Mouse (Mus musculus): ENCODE measurements around the gene Terb2. TPM values are rescaled to one million over a fixed set of nuclear protein-coding genes. Genes with fewer than 3 reads are reported as not detected.
A peak's percentile ranks its signal among the peaks of the same experiment; 100 is the strongest.

Gene Terb2
- polyA plus RNA-seq, 1 experiment from 2014 or later = not detected

- H3K4me3 ChIP-seq = no peak overlapping the region
- no peak for DNase-seq (ENCODE audit: low spot score)
- peaks cover 28% of the 10 kb centered on the region for H3K36me3 ChIP-seq
- H3K27ac ChIP-seq = no peak overlapping the region
- no peaks in the 10 kb centered on the region for H3K9me3 ChIP-seq
- peaks cover 9% of the 10 kb centered on the region for H3K4me1 ChIP-seq (replicated peaks)
- 87% methylated on average over 3 of the region's 3 CpGs for WGBS
- 0 out of 2 replicates have a peak, but pooled peaks cover 2% of the 10 kb centered on the region for H3K27me3 ChIP-seq (ENCODE audit: insufficient read depth, poor library complexity, severe bottlenecking)
Observed at GRCm38 (mm10) chr2:122152850-122153249, 33.2 kb upstream of the Terb2 start.

DNA sequence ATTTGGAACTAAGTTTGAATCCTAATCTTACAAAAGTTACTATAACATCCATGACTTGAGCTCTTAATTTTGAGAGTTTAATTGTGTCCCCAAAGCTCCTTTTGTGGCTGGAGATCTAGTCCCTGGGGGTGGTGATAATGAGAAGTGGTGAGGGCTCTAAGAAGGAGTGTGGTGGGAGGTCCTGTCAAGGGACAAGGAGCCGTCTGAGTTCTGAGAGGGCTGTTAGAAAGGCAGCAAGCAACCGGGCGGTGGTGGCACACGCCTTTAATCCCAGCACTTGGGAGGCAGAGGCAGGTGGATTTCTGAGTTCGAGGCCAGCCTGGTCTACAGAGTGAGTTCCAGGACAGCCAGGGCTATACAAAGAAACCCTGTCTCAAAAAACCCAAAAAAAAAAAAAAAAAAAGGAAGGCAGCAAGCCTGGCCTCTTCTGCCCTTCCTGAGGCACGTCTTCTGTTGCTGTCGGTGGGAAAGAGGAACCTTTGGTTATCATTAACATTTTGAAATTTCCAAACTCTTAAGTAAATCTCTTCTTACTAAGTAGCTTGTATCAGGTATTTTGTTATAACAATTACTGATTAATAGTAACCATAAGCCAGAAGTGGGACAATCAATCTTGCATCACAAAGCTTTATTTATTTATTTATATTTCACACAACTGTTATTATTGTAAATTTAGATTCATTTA is 32.2 kb upstream of the Terb2 start:
- DNase-seq (ENCODE audit: low spot score) = no peak
- H3K27ac ChIP-seq = no peak overlapping the region
- peaks cover under 1% of the 10 kb centered on the region; the same call in 1 of the 2 replicates for H3K4me1 ChIP-seq (replicated peaks)
- WGBS = 82% methylated on average over 7 of the region's 7 CpGs
- H3K36me3 ChIP-seq = peaks cover 28% of the 10 kb centered on the region
- no peaks in the 10 kb centered on the region for H3K9me3 ChIP-seq
- no peaks in the 10 kb centered on the region for H3K27me3 ChIP-seq (ENCODE audit: insufficient read depth, poor library complexity, severe bottlenecking)
- H3K4me3 ChIP-seq = no peak overlapping the region

DNA sequence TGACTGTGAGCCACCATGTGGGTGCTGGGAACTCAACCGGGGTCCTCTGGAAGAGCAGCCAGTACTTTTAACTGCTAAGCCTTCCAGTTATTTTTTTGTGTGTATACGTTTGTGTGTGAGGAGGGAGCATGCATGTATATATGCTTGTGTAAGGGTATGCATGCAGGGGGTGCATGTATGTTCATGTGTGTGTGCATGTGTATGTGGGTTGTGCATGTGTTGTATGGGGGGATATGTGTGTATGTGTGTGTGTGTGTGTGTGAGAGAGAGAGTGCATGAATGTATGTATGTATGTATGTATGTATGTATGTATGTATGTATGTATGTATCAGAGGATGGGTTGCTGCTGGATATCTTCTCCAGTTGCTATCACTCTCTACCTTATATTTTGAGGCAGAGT is 31.6 kb upstream of the Terb2 start:
- Histone ChIP-seq H3K27ac (no peak overlapping the region), H3K27me3 (ENCODE audit: insufficient read depth, poor library complexity, severe bottlenecking) (no peaks in the 10 kb centered on the region), H3K4me1 (replicated peaks) (no peaks in the 10 kb centered on the region), H3K36me3 (peaks cover 28% of the 10 kb centered on the region), H3K4me3 (no peak overlapping the region), H3K9me3 (no peaks in the 10 kb centered on the region)
- 93% methylated on average over 2 of the region's 2 CpGs for WGBS
- no peak for DNase-seq (ENCODE audit: low spot score)

- Histone ChIP-seq H3K27ac (no peak overlapping the region), H3K9me3 (no peaks in the 10 kb centered on the region), H3K27me3 (ENCODE audit: insufficient read depth, poor library complexity, severe bottlenecking) (no peaks in the 10 kb centered on the region), H3K36me3 (peaks cover 28% of the 10 kb centered on the region), H3K4me1 (replicated peaks) (no peaks in the 10 kb centered on the region), H3K4me3 (no peak overlapping the region)
- 83% methylated on average over 2 of the region's 2 CpGs for WGBS
- DNase-seq (ENCODE audit: low spot score) = no peak
Observed at GRCm38 (mm10) chr2:122155292-122155691, 30.8 kb upstream of the Terb2 start.

DNA sequence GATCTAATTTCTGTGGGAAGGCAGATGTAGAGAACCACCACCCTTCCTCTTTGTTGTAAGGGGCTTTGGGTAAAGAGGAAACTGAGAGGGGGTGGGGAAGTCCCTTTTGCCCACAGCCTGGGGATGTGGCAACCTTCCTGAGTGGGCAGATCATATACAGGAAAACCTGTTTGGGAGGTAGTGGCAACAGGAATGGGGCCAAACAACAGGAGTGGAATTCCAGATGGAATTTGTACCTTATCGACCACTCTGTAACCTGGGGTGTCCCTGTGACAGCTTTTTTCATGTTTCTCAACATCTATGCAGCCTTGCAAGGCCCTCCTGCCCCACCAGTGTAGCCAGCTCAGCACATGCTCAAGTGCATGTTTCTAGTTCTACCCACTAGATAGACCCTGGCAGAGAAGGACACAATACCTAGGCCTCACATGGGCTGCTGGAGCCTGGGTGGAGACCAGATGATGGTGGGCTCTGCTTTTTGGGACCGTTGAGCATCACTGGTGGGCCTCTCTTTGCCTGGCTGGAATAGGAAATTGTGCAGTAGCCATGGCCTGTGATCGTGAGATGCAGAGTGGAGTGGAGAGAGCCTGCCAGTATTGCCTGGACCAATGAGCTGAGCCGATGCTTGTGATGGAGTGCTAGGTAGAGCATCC is 29.9 kb upstream of the Terb2 start:
- no peak overlapping the region for H3K4me3 ChIP-seq
- H3K4me1 ChIP-seq (replicated peaks) = no peaks in the 10 kb centered on the region
- 83% methylated on average over 4 of the region's 4 CpGs for WGBS
- no peak overlapping the region for H3K27ac ChIP-seq
- H3K36me3 ChIP-seq = peaks cover 23% of the 10 kb centered on the region
- H3K9me3 ChIP-seq = no peaks in the 10 kb centered on the region
- H3K27me3 ChIP-seq (ENCODE audit: insufficient read depth, poor library complexity, severe bottlenecking) = no peaks in the 10 kb centered on the region
- no peak for DNase-seq (ENCODE audit: low spot score)

GRCm38 (mm10) chr2:122157561-122157960 is 28.5 kb upstream of the Terb2 start:
- no peak for DNase-seq (ENCODE audit: low spot score)
- no peaks in the 10 kb centered on the region for H3K9me3 ChIP-seq

DNA sequence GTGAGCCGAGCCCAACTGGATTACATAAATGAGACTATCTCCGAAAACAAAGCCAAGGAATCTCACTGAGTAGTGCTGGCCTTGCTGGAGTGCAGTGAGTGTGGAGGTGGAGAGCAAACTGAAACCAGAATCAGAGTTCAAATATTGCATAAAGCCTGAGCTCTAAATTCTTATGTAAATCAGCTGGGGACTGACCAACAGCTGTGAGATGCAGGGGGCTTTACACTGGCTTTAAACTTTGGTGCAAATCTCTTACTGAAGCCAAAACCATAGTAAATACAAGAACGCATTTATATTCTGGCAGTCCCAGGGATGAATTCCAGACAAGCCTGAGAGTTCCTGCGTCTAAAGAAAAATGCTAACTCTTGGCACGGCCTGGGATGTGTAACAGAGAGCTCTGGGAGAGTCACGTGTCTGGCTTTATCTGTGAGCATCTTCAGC is 27.7 kb upstream of the Terb2 start:
- Histone ChIP-seq H3K9me3 (no peaks in the 10 kb centered on the region), H3K36me3 (peaks cover 15% of the 10 kb centered on the region)

More at GRCm38 (mm10) chr2:122157561-122157960, 28.5 kb upstream of the Terb2 start:
- Histone ChIP-seq H3K4me3 (no peak overlapping the region), H3K4me1 (replicated peaks) (no peaks in the 10 kb centered on the region), H3K27ac (no peak overlapping the region), H3K36me3 (peaks cover 15% of the 10 kb centered on the region), H3K27me3 (ENCODE audit: insufficient read depth, poor library complexity, severe bottlenecking) (no peaks in the 10 kb centered on the region)

GRCm38 (mm10) chr2:122159667-122160066 is 26.4 kb upstream of the Terb2 start:
- no peak for DNase-seq (ENCODE audit: low spot score)
- H3K36me3 ChIP-seq = peaks cover 10% of the 10 kb centered on the region
- H3K27ac ChIP-seq = no peak overlapping the region
- WGBS = 90% methylated on average over 6 of the region's 6 CpGs
- no peaks in the 10 kb centered on the region for H3K9me3 ChIP-seq
- H3K27me3 ChIP-seq (ENCODE audit: insufficient read depth, poor library complexity, severe bottlenecking) = no peaks in the 10 kb centered on the region
- H3K4me3 ChIP-seq = no peak overlapping the region
- H3K4me1 ChIP-seq (replicated peaks) = no peaks in the 10 kb centered on the region

More for the DNA sequence above, 27.7 kb upstream of the Terb2 start:
- Histone ChIP-seq H3K27ac (no peak overlapping the region), H3K27me3 (ENCODE audit: insufficient read depth, poor library complexity, severe bottlenecking) (no peaks in the 10 kb centered on the region), H3K4me1 (replicated peaks) (no peaks in the 10 kb centered on the region), H3K4me3 (no peak overlapping the region)
- no peak for DNase-seq (ENCODE audit: low spot score)
- 65% methylated on average over 6 of the region's 6 CpGs for WGBS

DNA sequence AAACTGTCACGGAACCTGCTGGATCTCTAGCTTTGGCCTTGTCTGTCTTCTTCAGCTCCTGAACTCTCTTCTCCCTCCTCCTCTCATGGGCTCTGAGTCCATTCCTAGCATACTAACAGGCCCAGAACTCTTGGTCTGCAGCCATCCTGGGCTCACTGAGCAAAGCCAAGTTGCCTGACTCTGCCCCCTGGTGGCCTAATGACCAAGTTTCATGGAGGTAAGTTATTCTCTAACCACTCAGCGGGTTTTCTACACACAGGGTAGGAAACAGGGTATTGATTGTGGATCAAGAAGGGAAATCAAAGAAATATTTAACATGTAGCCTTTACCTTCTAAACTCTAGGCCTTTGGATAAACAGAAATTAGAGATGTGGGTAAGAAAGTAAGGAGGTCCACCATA is 25.4 kb upstream of the Terb2 start, which contains the start of gene Trim69:
TSS of gene Trim69 (plus strand) at position 21 of the 400 bp plus-strand sequence.
- no peaks in the 10 kb centered on the region for H3K27me3 ChIP-seq (ENCODE audit: insufficient read depth, poor library complexity, severe bottlenecking)
- H3K9me3 ChIP-seq = no peaks in the 10 kb centered on the region
- WGBS = 43% methylated on average over 2 of the region's 2 CpGs
- H3K36me3 ChIP-seq = no peaks in the 10 kb centered on the region; the same call in 1 of the 2 replicates
- H3K27ac ChIP-seq = no peak within 1 kb of the TSS
- H3K4me1 ChIP-seq (replicated peaks) = no peaks in the 10 kb centered on the region
- H3K4me3 ChIP-seq = no peak within 1 kb of the TSS
- DNase-seq (ENCODE audit: low spot score) = peak; percentile 81

DNA sequence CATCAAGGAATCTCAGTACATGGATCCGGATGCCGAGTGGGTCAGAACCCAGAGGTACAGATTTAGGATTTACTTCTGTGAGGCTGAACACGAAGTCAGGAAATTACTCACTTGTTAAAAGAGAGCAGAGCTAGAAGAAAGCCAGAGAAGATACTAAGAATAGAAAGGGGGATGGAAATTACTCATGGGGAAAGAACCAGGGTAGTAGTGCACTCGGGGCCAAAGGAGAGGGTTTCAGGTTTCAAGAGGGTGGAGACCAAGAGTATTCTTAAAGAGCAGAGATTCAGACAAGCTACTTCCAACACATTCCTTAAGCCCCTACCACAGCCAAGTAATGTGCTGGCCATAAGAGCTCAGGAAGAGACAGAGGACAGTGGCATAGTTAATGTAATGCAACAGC is 24.5 kb upstream of the Terb2 start:
- Histone ChIP-seq H3K4me3 (no peak overlapping the region), H3K36me3 (no peaks in the 10 kb centered on the region), H3K27me3 (ENCODE audit: insufficient read depth, poor library complexity, severe bottlenecking) (no peaks in the 10 kb centered on the region), H3K4me1 (replicated peaks) (no peaks in the 10 kb centered on the region), H3K27ac (no peak overlapping the region), H3K9me3 (no peaks in the 10 kb centered on the region)
- WGBS = 41% methylated on average over 4 of the region's 4 CpGs
- DNase-seq (ENCODE audit: low spot score) = no peak

DNA sequence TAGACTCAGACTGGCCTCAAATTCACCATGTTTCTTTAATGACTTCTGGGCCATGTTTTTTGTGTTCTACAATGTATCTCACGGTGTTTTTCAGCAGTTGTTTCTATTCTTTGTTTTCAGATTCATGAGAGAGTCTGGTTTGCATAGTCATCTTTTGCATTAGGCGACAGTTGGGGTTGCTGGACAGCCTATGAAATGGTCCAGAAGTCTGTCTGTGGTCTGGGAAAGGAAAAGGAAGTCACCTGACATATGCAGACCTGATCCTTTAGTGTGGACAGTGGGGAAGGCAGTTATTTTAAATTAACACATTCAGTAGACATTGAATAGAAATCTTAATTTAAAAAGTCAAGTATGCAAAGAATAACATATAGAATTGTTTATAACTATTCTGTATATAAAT is 23.5 kb upstream of the Terb2 start:
- no peak for DNase-seq (ENCODE audit: low spot score)
- Histone ChIP-seq H3K4me1 (replicated peaks) (no peaks in the 10 kb centered on the region), H3K36me3 (no peaks in the 10 kb centered on the region), H3K4me3 (no peak overlapping the region), H3K9me3 (no peaks in the 10 kb centered on the region), H3K27me3 (ENCODE audit: insufficient read depth, poor library complexity, severe bottlenecking) (no peaks in the 10 kb centered on the region), H3K27ac (no peak overlapping the region)
- WGBS = 84% methylated on average over 2 of the region's 2 CpGs

GRCm38 (mm10) chr2:122163430-122164195 is 22.5 kb upstream of the Terb2 start:
- 83% methylated on average over 13 of the region's 13 CpGs for WGBS
- H3K27me3 ChIP-seq (ENCODE audit: insufficient read depth, poor library complexity, severe bottlenecking) = no peaks in the 10 kb centered on the region
- no peaks in the 10 kb centered on the region for H3K36me3 ChIP-seq

GRCm38 (mm10) chr2:122164293-122164692 is 21.8 kb upstream of the Terb2 start:
- no peaks in the 10 kb centered on the region for H3K36me3 ChIP-seq
- no peak overlapping the region for H3K4me3 ChIP-seq
- H3K4me1 ChIP-seq (replicated peaks) = no peaks in the 10 kb centered on the region
- no peaks in the 10 kb centered on the region for H3K27me3 ChIP-seq (ENCODE audit: insufficient read depth, poor library complexity, severe bottlenecking)
- no peaks in the 10 kb centered on the region for H3K9me3 ChIP-seq
- 83% methylated on average over 11 of the region's 11 CpGs for WGBS
- H3K27ac ChIP-seq = no peak overlapping the region
- no peak for DNase-seq (ENCODE audit: low spot score)

More at GRCm38 (mm10) chr2:122163430-122164195, 22.5 kb upstream of the Terb2 start:
- H3K4me1 ChIP-seq (replicated peaks) = no peaks in the 10 kb centered on the region
- no peaks in the 10 kb centered on the region for H3K9me3 ChIP-seq
- H3K4me3 ChIP-seq = no peak overlapping the region
- H3K27ac ChIP-seq = no peak overlapping the region
- no peak for DNase-seq (ENCODE audit: low spot score)

Data from hindbrain, embryonic 10.5 days (tissue).